35 mouse cellular contexts compared by ENCODE assay signal in genomic region chr3:51393651-51394050, GRCm38 (mm10). TPM values are rescaled to one million over a fixed set of nuclear protein-coding genes. Genes with fewer than 3 reads are reported as not detected.
"Had no signal": no experiment of that assay in that cellular context is flagged by ENCODE, and none has a peak within 500 bp of the region (broad histone marks: within the 10 kb centered on the region; RNA-seq: fewer than 3 reads in every experiment).

No protein-coding gene starts in this region.

- H3K36me3 ChIP-seq: heart, embryonic 10.5 days; heart, embryonic 12.5 days; heart, embryonic 13.5 days; heart, embryonic 15.5 days; hindbrain, embryonic 10.5 days; hindbrain, embryonic 12.5 days; hindbrain, embryonic 13.5 days; hindbrain, embryonic 15.5 days; intestine, embryonic 15.5 days; kidney, embryonic 15.5 days had no signal

- H3K4me2 ChIP-seq: heart, embryonic 11.5 days; heart, embryonic 12.5 days; heart, embryonic 13.5 days; heart, embryonic 15.5 days; hindbrain, embryonic 12.5 days; hindbrain, embryonic 13.5 days; hindbrain, embryonic 14.5 days; hindbrain, embryonic 15.5 days; intestine, embryonic 15.5 days; kidney, embryonic 15.5 days had no signal

- H3K4me3 ChIP-seq: heart, embryonic 10.5 days; heart, embryonic 12.5 days; heart, embryonic 13.5 days; heart, embryonic 15.5 days; hindbrain, embryonic 10.5 days; hindbrain, embryonic 12.5 days; hindbrain, embryonic 13.5 days; hindbrain, embryonic 15.5 days; intestine, embryonic 15.5 days; kidney, embryonic 15.5 days; layer of hippocampus, adult 2 months had no signal

- H3K9me3 ChIP-seq: heart, embryonic 10.5 days; heart, embryonic 12.5 days; heart, embryonic 13.5 days; heart, embryonic 15.5 days; hindbrain, embryonic 10.5 days; hindbrain, embryonic 12.5 days; hindbrain, embryonic 13.5 days; hindbrain, embryonic 15.5 days; intestine, embryonic 15.5 days; kidney, embryonic 15.5 days had no signal

- H3K27ac ChIP-seq: heart, embryonic 10.5 days; heart, embryonic 13.5 days; heart, embryonic 15.5 days; hindbrain, embryonic 10.5 days; hindbrain, embryonic 12.5 days; hindbrain, embryonic 13.5 days; hindbrain, embryonic 14.5 days; hindbrain, embryonic 15.5 days; hindbrain, postnatal 0 days; intestine, embryonic 15.5 days; kidney, embryonic 15.5 days; kidney, postnatal 0 days; layer of hippocampus, adult 2 months had no signal

- H3K27me3 ChIP-seq: intestine, embryonic 15.5 days had no signal

- DNase-seq: heart, postnatal 10 days; heart, postnatal 14 days; heart, postnatal 36 days; heart, postnatal 4 days; kidney, adult 11 months; kidney, adult 18-20 months; kidney, adult 2 months; kidney, adult 8-10 months; kidney, adult 9 months; kidney, postnatal 10 days; kidney, postnatal 14 days; kidney, postnatal 25 days; kidney, postnatal 36 days; kidney, postnatal 4 days; layer of hippocampus, adult 9-11 months; layer of hippocampus, postnatal 36 days had no signal

- H3K9ac ChIP-seq: heart, embryonic 12.5 days; heart, embryonic 13.5 days; heart, embryonic 15.5 days; hindbrain, embryonic 12.5 days; hindbrain, embryonic 13.5 days; hindbrain, embryonic 14.5 days; hindbrain, embryonic 15.5 days; intestine, embryonic 15.5 days; kidney, embryonic 15.5 days had no signal

- ATAC-seq: hindbrain, embryonic 16.5 days; hindbrain, postnatal 0 days; inflammation-experienced regulatory T-cells, adult 6 months; intestine, embryonic 15.5 days; intestine, embryonic 16.5 days; intestine, postnatal 0 days had no signal

RNA-seq across cellular contexts. Expression of gene Mgarp, which starts 2.9 kb away (rescaled TPM):
- polyA plus RNA-seq: kidney, adult 2 months had no signal
